Mouse (Mus musculus) lung, embryonic 14.5 days (tissue): ENCODE results near the gene Gstt1. TPM values are rescaled to one million over a fixed set of nuclear protein-coding genes. Genes with fewer than 3 reads are reported as not detected.
A peak's percentile ranks its signal among the peaks of the same experiment; 100 is the strongest.

Experiments used
- ATAC-seq: fragments of 200-750 bp; cut with Nextera tagmentation; 2 replicates; pipeline ENCODE4 v1.8.0; 2017; ENCODE audit warnings: mild to moderate bottlenecking, moderate TSS enrichment, moderate library complexity; ENCODE audit not compliant: insufficient read depth
- DNase-seq: peaks from one replicate; pipeline ENCODE4 v3.0.0-alpha.2; 2015
- H3K27ac ChIP-seq: fragments of 300-500 bp; sonication (generic); 2 replicates; pipeline ENCODE4 v1.5.1; 2014; ENCODE audit warnings: low read depth, mild to moderate bottlenecking, moderate library complexity
- H3K27me3 ChIP-seq: fragments of 300-500 bp; sonication (generic); 2 replicates; pipeline ENCODE4 v1.6.1; 2014; ENCODE audit warnings: low read length, control low read depth; ENCODE audit not compliant: insufficient read depth
- H3K36me3 ChIP-seq: fragments of 300-500 bp; sonication (generic); 2 replicates; pipeline ENCODE4 v1.6.1; 2014; ENCODE audit warnings: control low read depth; ENCODE audit not compliant: insufficient read depth
- H3K4me1 ChIP-seq: fragments of 300-500 bp; sonication (generic); 2 replicates; pipeline ENCODE4 v1.6.1; 2014; ENCODE audit warnings: antibody characterized with exemption, control low read depth; ENCODE audit not compliant: insufficient read depth
- H3K4me2 ChIP-seq: fragments of 300-500 bp; sonication (generic); 2 replicates; pipeline ENCODE4 v1.6.1; 2014; ENCODE audit warnings: mild to moderate bottlenecking
- H3K4me3 ChIP-seq: fragments of 300-500 bp; sonication (generic); 2 replicates; pipeline ENCODE4 v1.5.1; 2014; ENCODE audit warnings: low read depth, low read length
- H3K9ac ChIP-seq: fragments of 300-500 bp; sonication (generic); 2 replicates; pipeline ENCODE4 v1.6.1; 2014
- H3K9me3 ChIP-seq: fragments of 300-500 bp; sonication (generic); 2 replicates; pipeline ENCODE4 v1.6.1; 2016; ENCODE audit warnings: low read depth, low read length, control low read depth
- CTCF ChIP-seq: IDR thresholded peaks from 2 replicates; pipeline ENCODE4 v1.5.1; 2016; ENCODE audit warnings: antibody characterized with exemption, low read depth
- WGBS: fragments of 180-500 bp; shearing (Covaris S2); extraction: QIAGEN DNeasy Blood & Tissue Kit; methylation state at CpG from one replicate; pipeline ENCODE4 v1.1.7; 2014; 5-methylcytosine and 5-hydroxymethylcytosine counted together
- polyA plus RNA-seq: library from polyadenylated mRNA; unstranded; fragments of >200 nt; fragmentation: Nextera tagmentation; extraction: Ambion mirVana; gene quantifications from 2 replicates; pipeline ENCODE4 v1.2.1, GENCODE M21; 2014

Gstt1 gene
- polyA plus RNA-seq, 1 experiment from 2014 or later, result 24.8 TPM

DNA sequence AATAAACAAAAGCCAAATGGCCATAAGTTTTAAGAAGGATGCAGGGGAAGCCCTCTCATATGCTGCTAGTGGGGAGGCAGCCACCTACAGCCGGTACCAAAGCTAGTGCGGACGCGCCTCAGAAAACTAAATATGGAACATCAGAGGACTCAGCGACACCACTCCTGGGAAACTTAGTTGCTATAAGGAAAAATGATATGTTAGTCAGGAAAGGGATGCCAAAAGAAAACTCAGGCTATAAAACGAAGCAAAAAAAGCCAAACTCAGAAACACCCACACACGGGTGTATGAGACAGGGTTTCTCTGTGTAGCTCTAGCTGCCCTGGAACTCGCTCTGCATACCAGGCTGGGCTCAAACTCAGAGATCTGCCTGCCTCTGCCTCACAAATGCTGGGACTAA, 10.1 kb downstream of the Gstt1 start:
- no peak for TF ChIP-seq CTCF
- Histone ChIP-seq H3K9ac (no peak overlapping the region), H3K27me3 (no peaks in the 10 kb centered on the region), H3K9me3 (no peaks in the 10 kb centered on the region), H3K4me2 (no peak overlapping the region), H3K36me3 (no peaks in the 10 kb centered on the region), H3K27ac (no peak overlapping the region), H3K4me3 (no peak overlapping the region), H3K4me1 (peaks cover 3% of the 10 kb centered on the region; the same call in 1 of the 2 replicates)
- 89% methylated on average over 8 of the region's 8 CpGs for WGBS
- no peak for DNase-seq
- no peak for ATAC-seq

DNA sequence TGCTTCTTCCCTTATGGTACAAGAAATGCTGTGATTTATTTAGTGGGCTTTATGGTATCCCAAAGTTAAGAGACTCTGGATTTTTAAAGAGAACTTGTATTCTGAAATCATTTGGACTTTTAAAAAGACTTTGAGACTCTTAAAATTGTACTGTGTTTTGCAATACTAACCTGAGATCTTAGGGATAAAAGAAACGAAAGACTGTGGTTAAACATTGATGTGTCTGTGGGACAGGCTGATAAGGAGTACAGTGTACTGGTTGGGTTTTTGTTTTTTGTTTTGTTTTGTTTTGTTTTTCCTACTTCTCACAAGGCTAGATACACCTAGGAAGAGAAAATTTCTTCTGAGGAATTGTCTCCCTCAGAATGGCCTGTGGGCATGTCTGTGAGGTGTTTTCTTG, 12.9 kb downstream of the Gstt1 start:
- H3K27ac ChIP-seq, result no peak overlapping the region
- no peak for ATAC-seq
- 61% methylated on average over 1 of the region's 1 CpGs for WGBS

DNA sequence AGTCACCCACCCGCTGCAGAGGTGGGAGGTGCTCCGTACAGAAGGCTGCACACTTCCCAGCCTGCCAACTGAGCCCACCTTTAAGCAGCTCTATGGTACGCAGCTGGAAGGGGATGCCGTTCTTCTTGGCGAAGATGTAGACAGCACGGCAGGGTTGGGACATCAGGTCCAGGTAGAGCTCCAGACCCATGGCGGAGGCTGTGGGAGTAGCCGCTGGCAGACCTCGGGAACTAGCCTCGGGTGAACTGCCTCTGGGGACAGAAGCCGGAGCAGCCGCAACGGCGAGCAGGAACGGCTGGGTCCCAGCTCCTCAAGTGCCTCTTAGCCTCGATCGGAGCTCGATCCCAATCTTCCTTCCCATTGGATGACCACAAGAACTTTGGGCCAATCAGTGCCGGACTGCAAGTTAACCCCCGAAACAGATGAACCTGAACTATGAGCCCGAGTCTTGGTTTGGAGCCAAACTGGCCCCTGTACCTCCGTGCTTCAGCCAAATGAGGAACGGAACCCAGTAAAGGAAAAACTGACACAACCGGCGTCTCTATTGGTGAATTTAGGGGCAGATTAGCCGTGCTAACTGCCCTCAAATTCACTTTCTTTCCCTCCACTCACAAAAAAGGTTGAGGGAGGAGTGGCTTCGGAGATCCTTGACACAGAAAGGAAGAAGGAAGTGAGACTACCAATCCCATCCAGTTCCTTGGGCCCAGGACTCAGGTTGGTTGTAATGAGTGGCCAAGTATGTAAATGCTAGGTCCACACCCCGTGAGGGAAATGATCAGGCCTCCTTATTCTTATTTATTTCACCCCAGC, 17.4 kb downstream of the Gstt1 start, which contains the start of the genes Gm20441 and Gstt3:
Gene Gm20441, minus strand, starts transcription at position 186 of the 810 bp plus-strand sequence.
Gene Gstt3, minus strand, starts transcription at position 646 of the 810 bp plus-strand sequence.
- peak; percentile 81 for DNase-seq
- Histone ChIP-seq H3K27ac (peak within 1 kb of the TSS; percentile 44), H3K4me1 (no peaks in the 10 kb centered on the region), H3K4me2 (peak within 1 kb of the TSS; percentile 74), H3K9ac (peak within 1 kb of the TSS; percentile 27), H3K9me3 (no peaks in the 10 kb centered on the region), H3K27me3 (peaks cover 13% of the 10 kb centered on the region), H3K36me3 (no peaks in the 10 kb centered on the region), H3K4me3 (peak within 1 kb of the TSS; percentile 44)
- TF ChIP-seq CTCF, result no peak
- under 1% methylated on average over 28 of the region's 28 CpGs for WGBS
- peak; percentile 88 for ATAC-seq

More for the DNA sequence above, 12.9 kb downstream of the Gstt1 start:
- no peaks in the 10 kb centered on the region for H3K4me1 ChIP-seq
- no peaks in the 10 kb centered on the region for H3K36me3 ChIP-seq
- TF ChIP-seq CTCF, result no peak
- H3K9me3 ChIP-seq, result no peaks in the 10 kb centered on the region
- H3K27me3 ChIP-seq, result peaks cover 4% of the 10 kb centered on the region; the same call in 1 of the 2 replicates
- H3K4me3 ChIP-seq, result no peak overlapping the region
- H3K4me2 ChIP-seq, result no peak overlapping the region
- no peak overlapping the region for H3K9ac ChIP-seq
- no peak for DNase-seq

DNA sequence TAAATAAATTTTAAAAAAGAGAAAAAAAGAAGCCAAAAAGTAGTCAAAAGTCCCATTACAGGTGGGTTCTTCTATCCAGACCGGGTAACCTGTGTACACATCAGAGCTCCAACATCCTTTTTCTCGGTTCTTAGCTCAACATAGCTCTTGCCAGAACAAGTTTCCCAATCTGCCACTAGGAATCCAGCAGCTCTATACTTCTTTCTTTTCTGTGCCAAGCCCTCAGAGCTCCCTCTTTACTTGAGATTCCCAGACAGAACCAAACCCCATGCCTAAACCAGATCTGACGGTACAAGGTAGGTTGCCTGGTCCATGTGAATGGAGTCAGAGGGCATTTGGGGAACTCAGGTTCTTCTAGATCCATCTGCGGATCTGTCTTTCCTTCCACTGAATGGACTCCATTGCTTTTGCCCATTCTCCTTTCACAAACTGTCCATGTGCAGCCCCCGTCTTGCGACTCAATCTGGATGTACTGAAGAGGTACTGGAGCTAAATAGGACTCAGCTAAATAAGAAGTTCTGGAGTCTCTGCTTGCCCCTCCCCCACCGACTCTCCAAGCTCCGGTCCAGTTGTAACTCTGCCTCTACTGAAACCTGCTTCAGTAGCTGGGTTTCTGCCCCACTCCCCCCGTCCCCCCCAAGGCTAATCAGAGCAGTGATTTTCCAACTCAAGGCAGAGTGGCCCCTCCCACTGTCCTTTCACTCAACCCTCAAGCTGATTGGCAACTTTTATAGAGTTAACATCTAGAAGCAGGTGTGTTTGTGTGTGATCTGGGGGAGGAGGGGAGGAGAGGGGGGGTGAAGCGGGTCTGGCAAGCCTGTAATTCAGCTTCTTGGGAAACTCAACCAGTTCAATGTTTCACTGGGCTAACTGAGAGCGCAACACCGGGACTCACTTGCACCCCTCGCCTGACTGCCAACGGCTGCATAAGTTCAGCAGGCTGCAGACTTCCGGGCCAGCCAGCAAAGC, 18.9 kb downstream of the Gstt1 start:
- Histone ChIP-seq H3K27ac (peak overlapping the region; percentile 36; the same call in 1 of the 2 replicates), H3K9ac (no peak overlapping the region), H3K27me3 (peaks cover 13% of the 10 kb centered on the region), H3K36me3 (no peaks in the 10 kb centered on the region), H3K4me3 (peak overlapping the region; percentile 44), H3K9me3 (no peaks in the 10 kb centered on the region), H3K4me1 (no peaks in the 10 kb centered on the region), H3K4me2 (peak overlapping the region; percentile 74)
- no peak for TF ChIP-seq CTCF
- ATAC-seq, result 0 out of 2 replicates have a peak, but pooled peaks have one; percentile 42
- WGBS, result 34% methylated on average over 15 of the region's 15 CpGs
- DNase-seq, result peak; percentile 29

DNA sequence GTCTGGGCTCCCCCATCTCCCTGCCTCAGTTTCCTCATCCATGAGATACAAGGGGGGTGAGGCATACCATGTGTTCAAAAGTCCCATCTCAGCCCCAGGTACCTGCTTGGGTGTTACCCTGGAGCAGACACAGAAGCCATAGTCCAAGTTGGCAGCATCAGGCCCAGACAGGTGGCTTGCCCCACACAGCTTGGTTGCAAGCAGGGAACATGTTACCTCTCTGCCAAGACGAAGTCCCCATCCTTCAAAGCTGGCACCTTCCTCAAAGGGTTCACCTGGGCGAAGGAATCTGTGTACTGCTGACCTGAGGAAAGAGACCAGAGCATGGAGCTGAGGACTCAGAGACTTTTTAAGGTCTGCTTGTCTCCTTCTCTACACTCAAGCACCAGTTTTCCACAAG, 20.5 kb downstream of the Gstt1 start:
- H3K36me3 ChIP-seq, result no peaks in the 10 kb centered on the region
- peaks cover 13% of the 10 kb centered on the region for H3K27me3 ChIP-seq
- H3K4me3 ChIP-seq, result no peak overlapping the region
- H3K4me2 ChIP-seq, result no peak overlapping the region
- H3K9me3 ChIP-seq, result no peaks in the 10 kb centered on the region
- H3K9ac ChIP-seq, result no peak overlapping the region
- TF ChIP-seq CTCF, result no peak
- no peak for DNase-seq
- no peak for ATAC-seq
- no peak overlapping the region for H3K27ac ChIP-seq
- 73% methylated on average over 2 of the region's 2 CpGs for WGBS
- no peaks in the 10 kb centered on the region for H3K4me1 ChIP-seq

DNA sequence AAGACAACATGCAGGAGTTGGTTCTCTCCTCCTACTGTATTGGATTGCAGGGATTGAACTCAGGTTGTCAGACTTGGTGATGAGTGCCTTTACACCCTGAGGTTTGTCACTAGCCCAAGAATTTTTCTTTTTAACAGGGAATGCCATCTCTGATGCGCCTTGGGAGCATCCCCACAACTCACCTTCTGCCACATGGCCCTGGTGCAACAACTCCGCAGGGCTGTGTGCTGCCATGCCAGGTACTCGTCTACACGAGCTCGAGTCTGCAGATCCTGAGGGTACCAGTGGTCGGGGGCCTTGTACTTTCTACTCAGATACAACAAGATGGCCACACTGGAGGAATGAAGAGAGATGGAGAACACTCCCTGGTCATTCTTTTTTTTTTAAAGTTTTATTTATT, 21.8 kb downstream of the Gstt1 start:
- 91% methylated on average over 6 of the region's 6 CpGs for WGBS
- no peak for TF ChIP-seq CTCF
- Histone ChIP-seq H3K9ac (no peak overlapping the region), H3K27ac (no peak overlapping the region), H3K36me3 (no peaks in the 10 kb centered on the region), H3K4me2 (no peak overlapping the region), H3K4me1 (no peaks in the 10 kb centered on the region), H3K9me3 (no peaks in the 10 kb centered on the region), H3K4me3 (no peak overlapping the region), H3K27me3 (peaks cover 13% of the 10 kb centered on the region)
- DNase-seq, result no peak
- ATAC-seq, result no peak
